Mouse (Mus musculus): ENCODE measurements around the gene Myo6.
"Not testable (repeated sequence)": the region's sequence is repeated elsewhere in the genome, so short reads cannot be mapped to it uniquely, and the experiment has no call there.

The Myo6 gene

GRCm38 (mm10) chr9:80307629-80308028 lies 142.8 kb downstream of the Myo6 start:
- DNase-seq = no peak

DNA sequence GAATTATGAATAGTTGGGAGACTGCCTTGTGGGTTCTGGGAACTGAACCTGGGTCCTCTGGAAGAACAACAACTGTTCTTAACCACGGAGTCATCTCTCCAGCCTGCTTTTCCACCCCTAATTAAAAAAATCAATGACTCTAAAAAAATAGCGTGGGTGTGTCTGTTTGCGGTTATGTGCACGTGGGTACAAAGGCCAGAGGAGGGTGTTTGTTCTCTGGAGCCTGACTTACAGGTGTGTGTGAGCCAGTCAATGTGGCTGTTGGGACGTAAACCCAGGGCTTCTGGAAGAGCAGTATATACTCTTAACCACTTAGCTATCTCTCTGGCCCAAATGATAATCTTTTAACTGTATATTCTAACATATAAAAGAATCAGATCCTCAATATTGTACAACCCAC lies 148.8 kb downstream of the Myo6 start:
- no peak for DNase-seq

DNA sequence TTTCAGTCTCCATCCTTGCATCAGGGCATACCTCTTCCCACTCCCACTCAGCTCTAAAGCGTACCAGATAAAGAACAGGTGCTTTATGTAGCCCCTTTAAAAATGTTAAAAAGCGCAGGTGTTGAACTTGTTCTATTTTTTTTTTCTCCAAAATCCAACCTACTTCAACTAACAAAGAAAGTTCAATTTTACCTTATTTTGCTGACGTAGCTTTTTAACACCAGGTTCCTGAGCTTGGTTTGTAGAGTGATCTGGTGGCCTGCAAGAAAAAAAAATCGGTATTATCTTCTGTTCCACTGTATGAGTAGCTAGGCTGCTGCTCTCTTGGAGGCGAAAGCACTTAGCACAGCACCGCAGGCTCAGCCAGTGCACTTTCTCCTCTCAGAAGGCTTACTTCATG lies 151.1 kb downstream of the Myo6 start:
- DNase-seq = no peak

GRCm38 (mm10) chr9:80318027-80318426 lies 153.2 kb downstream of the Myo6 start:
- no peak for DNase-seq

DNA sequence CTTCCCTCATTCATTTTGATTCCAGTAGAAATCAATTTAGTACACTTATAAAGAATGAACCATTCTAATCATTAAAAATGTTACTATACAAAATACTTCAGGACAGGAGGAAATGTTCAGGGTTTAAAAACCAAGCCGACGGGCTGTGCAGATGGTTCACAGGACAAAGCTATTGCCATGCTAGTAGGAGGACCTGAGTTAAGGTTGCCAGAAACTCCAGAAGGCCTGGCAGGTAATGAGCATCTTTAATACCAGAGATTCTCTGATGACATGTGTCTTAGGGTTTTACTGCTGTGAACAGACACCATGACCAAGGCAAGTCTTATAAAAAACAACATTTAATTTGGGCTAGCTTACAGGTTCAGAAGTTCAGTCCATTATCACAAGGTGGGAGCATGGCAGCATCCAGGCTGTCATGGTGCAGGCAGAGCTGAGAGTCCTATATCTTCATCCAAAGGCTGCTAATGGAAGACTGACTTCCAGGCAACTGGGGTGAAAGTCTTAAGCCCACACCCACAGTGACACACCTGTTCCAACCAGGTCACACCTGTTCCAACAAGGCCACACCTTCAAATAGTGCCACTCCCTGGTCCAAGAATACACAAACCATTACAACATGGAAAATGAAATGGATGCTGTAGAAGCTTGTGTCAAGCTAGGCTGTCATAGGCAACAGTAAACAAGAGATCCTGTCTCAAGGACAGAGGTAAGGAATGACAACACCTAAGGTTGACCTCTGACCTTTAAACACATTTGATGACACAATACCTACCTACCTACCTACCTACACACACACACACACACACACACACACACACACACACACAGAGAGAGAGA lies 156.4 kb downstream of the Myo6 start:
- DNase-seq = not testable (repeated sequence)

DNA sequence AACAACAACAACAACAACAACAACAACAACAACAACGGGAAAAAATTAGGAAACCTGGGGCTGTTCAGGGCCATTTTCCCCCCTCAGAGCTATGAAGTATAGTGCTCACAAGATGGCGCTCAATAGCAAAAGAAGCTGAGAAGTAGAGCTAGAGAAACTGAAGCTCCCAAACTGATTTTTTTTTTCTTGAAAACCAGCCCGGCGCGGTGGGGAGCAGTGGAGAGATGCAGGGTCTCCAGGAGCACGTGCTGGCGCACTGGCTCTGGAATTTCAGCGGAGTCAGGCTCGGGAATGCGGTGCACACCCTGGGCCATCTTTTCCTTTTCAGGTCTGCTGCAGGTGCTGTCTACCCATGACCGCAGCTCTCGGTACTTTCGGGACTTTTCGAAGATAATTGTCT lies 167.3 kb downstream of the Myo6 start:
- peak; percentile 53 for DNase-seq

GRCm38 (mm10) chr9:80333466-80333865 lies 168.6 kb downstream of the Myo6 start:
- DNase-seq = no peak

GRCm38 (mm10) chr9:80333998-80334605 lies 169.3 kb downstream of the Myo6 start:
- DNase-seq = peak; percentile 13

DNA sequence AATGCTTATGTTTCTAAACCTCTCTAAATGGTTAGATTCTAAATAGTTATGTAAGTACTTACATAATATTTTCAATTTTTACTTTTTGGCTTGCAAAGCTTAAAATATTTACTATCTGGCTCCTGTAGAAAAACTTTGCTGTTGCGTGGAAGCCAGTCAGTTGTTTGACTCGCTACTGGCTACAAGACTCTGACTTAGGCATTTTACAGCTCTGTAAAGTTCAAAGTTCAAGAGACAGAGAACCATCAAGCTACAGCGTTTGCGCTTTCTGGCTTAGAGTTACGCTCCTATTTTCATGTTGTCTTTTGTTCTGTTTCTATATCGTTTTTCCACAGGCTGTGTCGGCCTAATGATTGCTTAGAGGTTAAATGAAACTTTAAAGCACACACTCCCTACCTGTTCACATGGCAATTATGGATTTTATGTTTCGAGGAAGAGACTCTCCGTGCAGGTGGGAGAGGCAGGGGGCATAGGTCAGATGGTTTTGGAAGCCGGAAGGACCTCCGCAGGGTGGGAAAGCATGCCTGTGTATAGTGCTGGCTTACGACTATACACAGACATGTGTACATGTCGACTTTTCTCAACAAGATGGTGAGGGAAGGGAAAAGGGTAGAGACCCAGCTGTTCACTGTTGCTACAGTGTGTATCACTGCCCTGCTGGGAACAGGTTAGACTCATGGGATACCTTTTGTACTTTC lies 171.0 kb downstream of the Myo6 start:
- no peak for DNase-seq

- DNase-seq = no peak
These were observed 173.2 kb downstream of the Myo6 start for GRCm38 (mm10) chr9:80338026-80338425.

DNA sequence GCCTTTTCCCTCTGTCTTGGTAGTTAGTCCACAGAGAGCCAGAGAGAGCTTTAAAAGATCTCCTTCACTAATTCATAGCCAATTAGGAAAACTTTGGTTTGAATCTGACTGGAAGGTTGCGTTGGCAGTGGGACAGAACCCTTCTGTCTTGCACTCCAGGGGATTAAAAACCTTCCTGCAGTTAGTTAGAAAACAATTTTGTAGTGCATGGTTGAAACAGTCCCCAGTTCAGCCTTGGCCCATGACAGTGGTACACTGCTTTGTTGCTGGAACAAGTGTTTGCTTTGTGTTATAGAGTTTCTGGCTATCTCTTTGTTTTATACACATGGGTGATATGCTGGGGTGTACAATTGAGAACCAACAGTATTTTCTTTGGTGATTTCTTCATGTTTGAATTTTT lies 176.1 kb downstream of the Myo6 start:
- no peak for DNase-seq

DNA sequence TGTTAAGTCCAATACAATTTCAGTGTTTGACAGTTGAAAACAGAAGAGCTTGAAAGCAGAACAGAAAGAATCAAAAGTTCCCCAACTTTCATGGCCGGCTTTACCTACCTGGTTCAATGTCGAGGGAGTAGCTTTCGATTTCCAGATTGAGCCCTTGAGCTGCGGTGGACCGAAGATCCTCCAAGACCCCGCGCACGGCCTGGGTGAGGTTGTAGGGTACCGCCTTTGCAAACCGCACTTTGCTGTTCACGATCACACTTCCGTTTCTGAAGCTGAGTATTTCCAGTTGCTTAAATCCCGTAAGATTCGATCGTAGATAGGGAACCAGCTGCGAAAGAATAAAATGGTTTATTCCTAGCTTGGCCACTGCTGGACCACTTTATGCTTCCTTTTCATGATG lies 176.9 kb downstream of the Myo6 start:
- no peak for DNase-seq

DNA sequence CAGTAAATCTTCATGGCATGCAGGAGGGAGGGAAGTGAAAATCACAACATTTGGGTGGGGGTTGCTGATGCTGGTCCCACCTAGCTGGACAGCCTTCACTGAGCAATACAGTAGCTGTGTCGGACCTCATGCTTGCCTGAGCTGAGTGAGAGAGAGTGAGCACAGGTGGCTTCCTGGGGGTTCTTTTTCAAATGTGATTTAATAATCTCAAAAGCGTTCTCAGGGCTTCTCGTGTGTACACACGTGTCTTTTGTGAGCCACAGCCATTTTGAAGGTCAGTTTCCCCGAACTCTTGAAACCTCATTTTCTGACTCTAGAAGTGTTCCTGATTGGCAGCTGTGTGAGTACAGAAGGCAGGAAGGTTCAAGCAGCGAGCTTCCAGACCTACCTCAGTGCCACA lies 177.7 kb downstream of the Myo6 start:
- no peak for DNase-seq

DNA sequence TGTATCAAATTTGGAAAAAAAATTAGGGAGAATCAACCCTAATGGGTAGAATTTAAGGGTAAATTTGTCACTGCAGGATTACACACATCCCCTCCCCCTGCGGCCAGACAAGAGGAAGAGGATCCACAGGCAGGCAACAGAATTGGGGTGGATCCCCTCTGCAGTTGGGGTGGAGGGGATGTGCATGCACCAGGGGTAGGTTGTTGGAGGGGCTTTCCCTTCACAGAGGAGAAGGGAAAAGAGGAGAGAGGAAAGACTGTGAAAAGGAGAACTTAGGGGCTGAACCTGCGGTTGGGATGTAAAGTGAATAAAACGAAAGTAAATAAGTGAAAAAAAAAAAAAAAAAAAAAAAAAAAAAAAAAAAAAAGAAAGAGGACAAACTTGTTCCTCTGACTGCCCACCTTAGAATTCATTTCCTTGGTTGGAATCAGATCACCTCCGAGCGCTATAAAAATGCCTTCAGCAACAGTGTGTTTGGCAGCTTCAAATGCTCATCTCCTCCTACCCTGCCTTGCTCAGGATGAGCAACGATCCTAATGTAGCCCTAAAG lies 179.7 kb downstream of the Myo6 start:
- no peak for DNase-seq

DNA sequence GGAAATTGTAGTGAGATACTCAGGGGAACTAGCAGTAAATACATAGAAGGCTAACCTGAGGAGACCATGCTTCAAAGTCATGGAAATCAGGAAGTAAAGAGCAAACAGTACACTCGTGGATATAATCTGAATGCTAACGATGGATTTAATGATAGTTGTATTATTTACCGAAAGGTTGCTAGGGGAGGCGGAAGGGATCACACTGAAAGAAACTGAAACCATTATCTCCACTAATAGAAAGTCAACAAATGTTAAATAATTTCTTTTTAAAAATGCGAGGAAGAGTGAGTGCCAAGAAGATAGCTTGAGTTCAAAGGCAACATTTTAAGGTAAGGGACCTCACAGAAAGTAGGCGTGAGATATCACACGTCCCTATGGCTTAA lies 186.5 kb downstream of the Myo6 start:
- DNase-seq = no peak

GRCm38 (mm10) chr9:80351678-80352331 lies 187.0 kb downstream of the Myo6 start:
- no peak for DNase-seq

- DNase-seq = no peak
These were observed 195.2 kb downstream of the Myo6 start for GRCm38 (mm10) chr9:80360063-80360462.
